Mouse (Mus musculus): ENCODE measurements around the gene U2af2.

- TF ChIP-seq EP300 (IDR thresholded peaks at IDR 0.05) (no peak), CTCF (IDR thresholded peaks at IDR 0.05) (peak; percentile 85)
Observed at GRCm38 (mm10) chr7:5060239-5060731, 1.7 kb upstream of the U2af2 start.
